Comparison of ENCODE assay signal across 11 mouse cellular contexts in genomic region chr5:88813188-88813587, GRCm38 (mm10).
"Had no signal": no experiment of that assay in that cellular context is flagged by ENCODE, and none has a peak within 500 bp of the region (broad histone marks: within the 10 kb centered on the region; RNA-seq: fewer than 3 reads in every experiment).

No protein-coding gene starts in this region.

- DNase-seq: kidney, postnatal 10 days; kidney, postnatal 4 days; left cerebral cortex, postnatal 4 days; lung, adult 18-20 months; right cerebral cortex, postnatal 14 days; thymus, adult 2 months; thymus, postnatal 25 days had no signal

- H3K27me3 ChIP-seq: limb, embryonic 13.5 days; midbrain, embryonic 13.5 days; stomach, embryonic 15.5 days had no signal

- H3K4me1 ChIP-seq: limb, embryonic 13.5 days; midbrain, embryonic 13.5 days; stomach, embryonic 15.5 days had no signal

- H3K4me3 ChIP-seq: limb, embryonic 13.5 days; midbrain, embryonic 13.5 days; stomach, embryonic 15.5 days had no signal

- H3K27ac ChIP-seq: limb, embryonic 13.5 days; liver, embryonic 14.5 days; midbrain, embryonic 13.5 days; stomach, embryonic 15.5 days had no signal
